Comparison of ENCODE assay signal across 25 mouse cellular contexts in the genomic region with DNA sequence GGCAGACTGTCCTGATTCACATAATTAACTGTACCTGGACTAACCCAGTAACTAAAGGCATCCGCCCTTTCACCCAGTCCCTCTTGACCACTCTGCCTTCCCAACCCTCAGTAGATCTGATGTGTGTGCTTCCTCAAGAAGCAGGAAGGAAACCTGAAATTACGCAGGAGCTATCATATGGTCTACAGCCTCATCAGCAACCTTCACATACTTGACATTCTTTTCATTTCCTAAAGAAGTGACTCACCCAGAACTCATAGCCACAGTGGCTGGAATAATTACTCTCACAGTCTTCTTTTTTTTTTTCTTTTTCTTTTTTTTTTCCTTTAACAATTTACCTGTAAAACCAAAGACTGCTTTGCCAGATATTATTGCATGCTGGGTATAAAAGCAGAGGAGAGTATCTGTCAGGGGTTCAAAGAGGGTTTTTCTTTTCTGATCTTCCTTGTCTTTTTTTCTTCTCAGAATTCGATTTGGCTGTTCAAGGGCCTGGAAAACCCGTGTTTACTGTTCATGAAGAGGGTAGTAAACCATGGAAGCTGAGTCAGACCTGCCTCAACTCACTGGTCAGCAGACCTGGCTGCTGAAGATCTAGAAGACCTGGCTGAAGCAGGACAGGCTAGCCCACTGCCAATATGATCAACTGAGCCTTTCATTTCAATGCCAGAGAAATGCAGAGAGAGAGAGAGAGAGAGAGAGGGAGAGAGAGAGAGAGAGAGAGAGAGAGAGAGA. TPM values are rescaled to one million over a fixed set of nuclear protein-coding genes. Genes with fewer than 3 reads are reported as not detected.
A peak's percentile ranks its signal among the peaks of the same experiment; 100 is the strongest.
DNase-seq lines count a peak whose midpoint lies in the region; TF ChIP-seq lines count a peak whose summit lies in the region.
"Had no signal": no experiment of that assay in that cellular context is flagged by ENCODE, and none has a peak within 500 bp of the region (broad histone marks: within the 10 kb centered on the region; RNA-seq: fewer than 3 reads in every experiment).

No protein-coding gene starts in this region.

- no peak for DNase-seq in left cerebral cortex, adult 2 months (ENCODE audit: extremely low spot score in 1 of 2, low spot score in 2 of 2)
- no peak for DNase-seq in left cerebral cortex, adult 18-20 months (ENCODE audit: low spot score in 2 of 2)
- DNase-seq in 416B (ENCODE audit: low read depth) = peak; percentile 80
- DNase-seq in NIH3T3 (ENCODE audit: low read depth) = peak; percentile 45
- no peak for DNase-seq in spleen, postnatal 36 days (ENCODE audit: low spot score in 2 of 2)
- DNase-seq in neural tube, embryonic 10.5 days (ENCODE audit: extremely low spot score, low spot score) = no peak
- DNase-seq in frontal cortex, postnatal 14 days (ENCODE audit: low spot score in 2 of 2) = no peak
- DNase-seq: adrenal gland, postnatal 14 days; cerebellum, adult 18-20 months; cerebellum, postnatal 25 days; gastrocnemius, postnatal 36 days; heart, postnatal 14 days; kidney, adult 2 months; kidney, postnatal 36 days; layer of hippocampus, adult 9-11 months; liver, embryonic 13.5 days; midbrain, embryonic 14.5 days; retina, postnatal 1 day; thymus, postnatal 25 days had no signal

- no peak overlapping the region for H3K4me3 ChIP-seq in left cerebral cortex, adult 2 months
- no peak overlapping the region for H3K4me3 ChIP-seq in embryonic fibroblast, embryonic 13.5 days (ENCODE audit: insufficient read depth, low read length)
- H3K4me3 ChIP-seq: embryonic facial prominence, embryonic 10.5 days; forebrain, embryonic 12.5 days; hindbrain, embryonic 12.5 days; limb, embryonic 12.5 days; liver, embryonic 13.5 days; megakaryocyte, embryonic 14.5 days had no signal

- peak overlapping the region; percentile 57; the same call in 1 of the 2 replicates for H3K27ac ChIP-seq in left cerebral cortex, adult 2 months
- H3K27ac ChIP-seq in embryonic fibroblast, embryonic 13.5 days (ENCODE audit: insufficient read depth, low read length) = peak overlapping the region; percentile 67
- H3K27ac ChIP-seq: embryonic facial prominence, embryonic 10.5 days; forebrain, embryonic 12.5 days; hindbrain, embryonic 12.5 days; limb, embryonic 12.5 days; liver, embryonic 13.5 days had no signal

- no peak for TF ChIP-seq CTCF in left cerebral cortex, adult 2 months (IDR thresholded peaks at IDR 0.05)
- no peak for TF ChIP-seq CTCF in embryonic fibroblast, embryonic 13.5 days (IDR thresholded peaks at IDR 0.05; ENCODE audit: borderline replicate concordance, insufficient read depth, low read length)

- intact Hi-C loops in left cerebral cortex, adult 2 months (cut with DNase I) = no loop called here

- peaks cover 13% of the 10 kb centered on the region for H3K4me1 ChIP-seq in embryonic fibroblast, embryonic 13.5 days (ENCODE audit: control insufficient read depth, insufficient read depth, low read length)
- H3K4me1 ChIP-seq: embryonic facial prominence, embryonic 10.5 days; forebrain, embryonic 12.5 days; hindbrain, embryonic 12.5 days; limb, embryonic 12.5 days; liver, embryonic 13.5 days had no signal

- TF ChIP-seq POLR2A in embryonic fibroblast, embryonic 13.5 days (IDR thresholded peaks at IDR 0.05; ENCODE audit: low read depth, low read length) = no peak

RNA-seq across cellular contexts. Expression of gene Sept7, which starts 8.1 kb away (rescaled TPM):
- 100 to 1,000 TPM; 349 to 384 TPM for total RNA-seq in left cerebral cortex, adult 2 months (2021)
- total RNA-seq in left cerebral cortex, adult 18-20 months (2021) = 100 to 1,000 TPM; 360 to 378 TPM
- 417 and 495 TPM in 2 replicates for polyA plus RNA-seq in embryonic fibroblast, embryonic 13.5 days (2011; ENCODE audit: insufficient read length, low read depth, missing spikeins)

Comparison
In these comparisons a context has a peak if more than half of its experiments do, and no peak if none do; other contexts are left out.
1. DNase-seq: peak in 416B (single experiment) and NIH3T3 (single experiment); none in left cerebral cortex, adult 2 months (0 of 2), left cerebral cortex, adult 18-20 months (0 of 2), spleen, postnatal 36 days (0 of 2), neural tube, embryonic 10.5 days (single experiment) and frontal cortex, postnatal 14 days (0 of 2).